Mouse (Mus musculus): ENCODE measurements around the gene Gpx1.
"Not testable (repeated sequence)": the region's sequence is repeated elsewhere in the genome, so short reads cannot be mapped to it uniquely, and the experiment has no call there.

Gpx1 gene

GRCm38 (mm10) chr9:108338886-108339781 is at the start of gene Gpx1:
Gene Gpx1 (plus strand): TSS chr9:108338903.
- DNase-seq, result peak; percentile 89 to 91

- no peak for DNase-seq
Measured at GRCm38 (mm10) chr9:108289347-108289746, 49.4 kb upstream of the Gpx1 start.

- peak; percentile 89 to 92 for DNase-seq
Measured at GRCm38 (mm10) chr9:108290016-108290750, 48.5 kb upstream of the Gpx1 start, which contains the start of gene Nicn1. Gene Nicn1 (plus strand): TSS chr9:108290429.

GRCm38 (mm10) chr9:108290773-108291172 is 47.9 kb upstream of the Gpx1 start:
- peak in 1 of 2 experiments; percentile 35 for DNase-seq

- DNase-seq, result peak; percentile 53 to 54
Measured at GRCm38 (mm10) chr9:108296453-108297355, 42.0 kb upstream of the Gpx1 start, which contains the start of gene Amt. Gene Amt (plus strand): TSS chr9:108296853.

GRCm38 (mm10) chr9:108301853-108302252 is 36.9 kb upstream of the Gpx1 start:
- DNase-seq, result no peak

GRCm38 (mm10) chr9:108304716-108305115 is 34.0 kb upstream of the Gpx1 start:
- DNase-seq, result no peak

GRCm38 (mm10) chr9:108305170-108305569 is 33.5 kb upstream of the Gpx1 start:
- peak in 1 of 2 experiments; percentile 29 for DNase-seq

- peak; percentile 96 to 98 for DNase-seq
Measured at GRCm38 (mm10) chr9:108305629-108306520, 32.8 kb upstream of the Gpx1 start, which contains the start of the genes Rhoa and Tcta. Gene Rhoa (plus strand): TSS chr9:108306129. Gene Tcta (minus strand): TSS chr9:108306160.

- peak; percentile 79 to 83 for DNase-seq
Measured at GRCm38 (mm10) chr9:108306571-108306980, 32.1 kb upstream of the Gpx1 start.

- no peak for DNase-seq
Measured at GRCm38 (mm10) chr9:108307021-108307807, 31.5 kb upstream of the Gpx1 start.

- no peak for DNase-seq
Measured at GRCm38 (mm10) chr9:108308141-108308540, 30.6 kb upstream of the Gpx1 start.

- DNase-seq, result no peak
Measured at GRCm38 (mm10) chr9:108317572-108317971, 21.1 kb upstream of the Gpx1 start.

GRCm38 (mm10) chr9:108318462-108318861 is 20.2 kb upstream of the Gpx1 start:
- DNase-seq, result no peak

GRCm38 (mm10) chr9:108322054-108322453 is 16.6 kb upstream of the Gpx1 start:
- not testable (repeated sequence) for DNase-seq

- peak; percentile 57 to 73 for DNase-seq
Measured at GRCm38 (mm10) chr9:108324784-108325183, 13.9 kb upstream of the Gpx1 start.

GRCm38 (mm10) chr9:108325811-108326210 is 12.9 kb upstream of the Gpx1 start:
- DNase-seq, result no peak

GRCm38 (mm10) chr9:108337848-108338550 is 704 bp upstream of the Gpx1 start:
- DNase-seq, result no peak

GRCm38 (mm10) chr9:108338551-108338885 is 185 bp upstream of the Gpx1 start:
- DNase-seq, result peak in 1 of 2 experiments; percentile 19

- peak; percentile 36 to 42 for DNase-seq
Measured at GRCm38 (mm10) chr9:108339886-108340257, 1.2 kb downstream of the Gpx1 start.

Data from cerebellum, postnatal 14 days (tissue).